Mouse (Mus musculus) liver, embryonic 14.5 days (tissue): Measurements from ENCODE around the gene Rpusd1. TPM values are rescaled to one million over a fixed set of nuclear protein-coding genes. Genes with fewer than 3 reads are reported as not detected.

Experiments used
- ATAC-seq: fragments of 200-750 bp; cut with Nextera tagmentation; 2 replicates; pipeline ENCODE4 v1.8.0; 2017; ENCODE audit warnings: moderate number of reproducible peaks, mild to moderate bottlenecking, moderate library complexity; ENCODE audit not compliant: insufficient read depth
- DNase-seq, 3 experiments: peaks; one replicate each; pipeline ENCODE4 v3.0.0-alpha.2; 2012 to 2013; ENCODE audit warnings: low read depth in 3 of 3, low spot score in 3 of 3
- H3K27ac ChIP-seq: fragments of 300-500 bp; sonication (generic); 2 replicates; pipeline ENCODE4 v1.5.1; 2014; ENCODE audit warnings: moderate library complexity, mild to moderate bottlenecking, control low read depth, inconsistent platforms
- H3K27me3 ChIP-seq: fragments of 300-500 bp; sonication (generic); 2 replicates; pipeline ENCODE4 v1.6.1; 2014; ENCODE audit warnings: mild to moderate bottlenecking, low read length, moderate library complexity; ENCODE audit not compliant: control insufficient read depth, insufficient read depth
- H3K36me3 ChIP-seq: fragments of 300-500 bp; sonication (generic); replicated peaks from 2 replicates; pipeline ENCODE4 v1.6.1; 2014; ENCODE audit warnings: low read depth; ENCODE audit not compliant: control insufficient read depth, insufficient read depth
- H3K4me1 ChIP-seq, 2 experiments: fragments of 200-500 bp in 1 of 2; fragments of 300-500 bp in 1 of 2; sonication (generic) in 1 of 2; replicated peaks; 2 replicates each; pipeline ENCODE4 v1.6.1; 2012 to 2014; ENCODE audit warnings: antibody characterized with exemption in 1 of 2, inconsistent platforms in 1 of 2, low read length in 1 of 2; ENCODE audit not compliant: control insufficient read depth in 2 of 2, insufficient read depth in 2 of 2
- H3K4me2 ChIP-seq: fragments of 300-500 bp; sonication (generic); 2 replicates; pipeline ENCODE4 v1.6.1; 2014; ENCODE audit warnings: low read depth, mild to moderate bottlenecking, control low read depth, moderate library complexity
- H3K4me3 ChIP-seq, 2 experiments: fragments of 200-500 bp in 1 of 2; fragments of 300-500 bp in 1 of 2; sonication (generic) in 1 of 2; 2 replicates each; pipeline ENCODE4 v1.5.1; 2012 to 2014; ENCODE audit warnings: low read depth in 2 of 2, low read length in 2 of 2, mild to moderate bottlenecking in 2 of 2, control low read depth in 1 of 2, inconsistent platforms in 1 of 2, moderate library complexity in 1 of 2; ENCODE audit not compliant: insufficient read depth in 1 of 2
- H3K9ac ChIP-seq: fragments of 300-500 bp; sonication (generic); replicated peaks from 2 replicates; pipeline ENCODE4 v1.6.1; 2014; ENCODE audit warnings: mild to moderate bottlenecking, control low read depth, moderate library complexity
- H3K9me3 ChIP-seq: fragments of 300-500 bp; sonication (generic); 2 replicates; pipeline ENCODE4 v1.6.1; 2016; ENCODE audit warnings: low read length, mixed read lengths; ENCODE audit not compliant: control insufficient read depth
- CTCF ChIP-seq: IDR thresholded peaks from 2 replicates; pipeline ENCODE4 v1.5.1; 2016; ENCODE audit warnings: antibody characterized with exemption, low read depth, control low read depth
- EP300 ChIP-seq: IDR thresholded peaks from 2 replicates; pipeline ENCODE4 v1.6.1; 2016; ENCODE audit warnings: antibody characterized with exemption, low read depth
- WGBS: fragments of 180-500 bp; shearing (Covaris S2); extraction: QIAGEN DNeasy Blood & Tissue Kit; methylation state at CpG from one replicate; pipeline ENCODE4 v1.1.7; 2014; ENCODE audit not compliant: insufficient replicate concordance; 5-methylcytosine and 5-hydroxymethylcytosine counted together
- polyA plus RNA-seq, 2 experiments: library from polyadenylated mRNA; depleted of rRNA in 1 of 2; stranded (reverse) in 1 of 2; unstranded in 1 of 2; fragments of >200 nt; fragmentation: Nextera tagmentation in 1 of 2; extraction: Ambion mirVana in 1 of 2; gene quantifications; 2 replicates each; pipeline versions ENCODE4 v1.2.1 to v1.2.3; 2012 to 2014

The Rpusd1 gene
- polyA plus RNA-seq, 2 experiments, result 6.1 to 9.5 TPM

- Histone ChIP-seq H3K4me1 (peaks cover 0 to 2% of the 10 kb centered on the region in 2 experiments; a peak in 1 of 4 replicates), H3K9ac (no peak overlapping the region), H3K4me2 (no peak overlapping the region), H3K9me3 (no peaks in the 10 kb centered on the region), H3K27me3 (peaks cover 16% of the 10 kb centered on the region), H3K36me3 (peaks cover 5% of the 10 kb centered on the region), H3K27ac (no peak overlapping the region), H3K4me3 (no peak overlapping the region)
- 83% methylated on average over 5 of the region's 5 CpGs for WGBS
- ATAC-seq (no peak), DNase-seq (no peak)
- TF ChIP-seq EP300 (no peak), CTCF (no peak)
Measured at GRCm38 (mm10) chr17:25721476-25721875, 6.0 kb upstream of the Rpusd1 start.

GRCm38 (mm10) chr17:25723470-25723869 is 4.0 kb upstream of the Rpusd1 start:
- Histone ChIP-seq H3K4me1 (peaks cover 0 to 2% of the 10 kb centered on the region in 2 experiments; a peak in 1 of 4 replicates), H3K27me3 (no peaks in the 10 kb centered on the region), H3K4me3 (no peak overlapping the region), H3K9ac (no peak overlapping the region), H3K27ac (no peak overlapping the region), H3K9me3 (no peaks in the 10 kb centered on the region), H3K36me3 (peaks cover 5% of the 10 kb centered on the region), H3K4me2 (no peak overlapping the region)
- ATAC-seq (no peak), DNase-seq (no peak)
- 89% methylated on average over 19 of the region's 19 CpGs for WGBS
- no peak for TF ChIP-seq EP300
- no peak for TF ChIP-seq CTCF

- TF ChIP-seq CTCF (peak; percentile 63), EP300 (no peak)
- Histone ChIP-seq H3K4me2 (no peak overlapping the region), H3K9ac (no peak overlapping the region), H3K9me3 (no peaks in the 10 kb centered on the region), H3K4me1 (peaks cover 0 to 2% of the 10 kb centered on the region in 2 experiments; a peak in 1 of 4 replicates), H3K27ac (no peak overlapping the region), H3K27me3 (no peaks in the 10 kb centered on the region), H3K4me3 (no peak overlapping the region), H3K36me3 (peaks cover 5% of the 10 kb centered on the region)
- no peak for ATAC-seq
- WGBS, result 78% methylated on average over 7 of the region's 7 CpGs
- no peak for DNase-seq
Measured at GRCm38 (mm10) chr17:25723919-25724318, 3.6 kb upstream of the Rpusd1 start.

- TF ChIP-seq CTCF, result no peak
- TF ChIP-seq EP300, result no peak
- no peak for DNase-seq
- H3K27ac ChIP-seq, result no peak overlapping the region
- H3K9ac ChIP-seq, result no peak overlapping the region
- no peaks in the 10 kb centered on the region for H3K27me3 ChIP-seq
- H3K4me3 ChIP-seq, result no peak overlapping the region
- H3K36me3 ChIP-seq, result peaks cover 4% of the 10 kb centered on the region
- no peak overlapping the region for H3K4me2 ChIP-seq
- no peak for ATAC-seq
- 89% methylated on average over 6 of the region's 6 CpGs for WGBS
- H3K4me1 ChIP-seq, result peaks cover 0 to 2% of the 10 kb centered on the region in 2 experiments; a peak in 1 of 4 replicates
- no peaks in the 10 kb centered on the region for H3K9me3 ChIP-seq
Measured at GRCm38 (mm10) chr17:25725264-25725663, 2.2 kb upstream of the Rpusd1 start.

- H3K27me3 ChIP-seq, result no peaks in the 10 kb centered on the region
- peak overlapping the region; percentile 60 to 73 for H3K4me3 ChIP-seq
- no peaks in the 10 kb centered on the region for H3K9me3 ChIP-seq
- WGBS, result 22% methylated on average over 4 of the region's 4 CpGs
- H3K9ac ChIP-seq, result peak overlapping the region; percentile 75
- peak overlapping the region; percentile 78 for H3K4me2 ChIP-seq
- H3K36me3 ChIP-seq, result no peaks in the 10 kb centered on the region; the same call in 1 of the 2 replicates
- ATAC-seq (no peak), DNase-seq (no peak)
- peak overlapping the region; percentile 10; the same call in 1 of the 2 replicates for H3K27ac ChIP-seq
- TF ChIP-seq CTCF (no peak), EP300 (no peak)
- peaks cover 0 to 2% of the 10 kb centered on the region in 2 experiments; a peak in 1 of 4 replicates for H3K4me1 ChIP-seq
Measured at GRCm38 (mm10) chr17:25728009-25728270, 470 bp downstream of the Rpusd1 start.
